Mouse (Mus musculus) lung, embryonic 14.5 days (tissue): ENCODE measurements around the gene Gm8094. TPM values are rescaled to one million over a fixed set of nuclear protein-coding genes. Genes with fewer than 3 reads are reported as not detected.
A peak's percentile ranks its signal among the peaks of the same experiment; 100 is the strongest.
"Not testable (repeated sequence)": the region's sequence is repeated elsewhere in the genome, so short reads cannot be mapped to it uniquely, and the experiment has no call there.

Source experiments
- ATAC-seq: fragments of 200-750 bp; cut with Nextera tagmentation; 2 replicates; pipeline ENCODE4 v1.8.0; 2017; ENCODE audit warnings: mild to moderate bottlenecking, moderate TSS enrichment, moderate library complexity; ENCODE audit not compliant: insufficient read depth
- DNase-seq: peaks from one replicate; pipeline ENCODE4 v3.0.0-alpha.2; 2015
- H3K27ac ChIP-seq: fragments of 300-500 bp; sonication (generic); 2 replicates; pipeline ENCODE4 v1.5.1; 2014; ENCODE audit warnings: low read depth, mild to moderate bottlenecking, moderate library complexity
- H3K27me3 ChIP-seq: fragments of 300-500 bp; sonication (generic); 2 replicates; pipeline ENCODE4 v1.6.1; 2014; ENCODE audit warnings: low read length, control low read depth; ENCODE audit not compliant: insufficient read depth
- H3K36me3 ChIP-seq: fragments of 300-500 bp; sonication (generic); 2 replicates; pipeline ENCODE4 v1.6.1; 2014; ENCODE audit warnings: control low read depth; ENCODE audit not compliant: insufficient read depth
- H3K4me1 ChIP-seq: fragments of 300-500 bp; sonication (generic); 2 replicates; pipeline ENCODE4 v1.6.1; 2014; ENCODE audit warnings: antibody characterized with exemption, control low read depth; ENCODE audit not compliant: insufficient read depth
- H3K4me2 ChIP-seq: fragments of 300-500 bp; sonication (generic); 2 replicates; pipeline ENCODE4 v1.6.1; 2014; ENCODE audit warnings: mild to moderate bottlenecking
- H3K4me3 ChIP-seq: fragments of 300-500 bp; sonication (generic); 2 replicates; pipeline ENCODE4 v1.5.1; 2014; ENCODE audit warnings: low read depth, low read length
- H3K9ac ChIP-seq: fragments of 300-500 bp; sonication (generic); 2 replicates; pipeline ENCODE4 v1.6.1; 2014
- H3K9me3 ChIP-seq: fragments of 300-500 bp; sonication (generic); 2 replicates; pipeline ENCODE4 v1.6.1; 2016; ENCODE audit warnings: low read depth, low read length, control low read depth
- WGBS: fragments of 180-500 bp; shearing (Covaris S2); extraction: QIAGEN DNeasy Blood & Tissue Kit; methylation state at CpG from one replicate; pipeline ENCODE4 v1.1.7; 2014; 5-methylcytosine and 5-hydroxymethylcytosine counted together
- polyA plus RNA-seq: library from polyadenylated mRNA; unstranded; fragments of >200 nt; fragmentation: Nextera tagmentation; extraction: Ambion mirVana; gene quantifications from 2 replicates; pipeline ENCODE4 v1.2.1, GENCODE M21; 2014

Gm8094 gene
- not detected in 2 replicates for polyA plus RNA-seq

GRCm38 (mm10) chr14:43076543-43076942 lies at the start of gene Gm8094:
TSS of gene Gm8094 (minus strand) at chr14:43076643.
- DNase-seq, H3K4me2 ChIP-seq: not testable (repeated sequence)
- 84% methylated on average over 2 of the region's 2 CpGs for WGBS

DNA sequence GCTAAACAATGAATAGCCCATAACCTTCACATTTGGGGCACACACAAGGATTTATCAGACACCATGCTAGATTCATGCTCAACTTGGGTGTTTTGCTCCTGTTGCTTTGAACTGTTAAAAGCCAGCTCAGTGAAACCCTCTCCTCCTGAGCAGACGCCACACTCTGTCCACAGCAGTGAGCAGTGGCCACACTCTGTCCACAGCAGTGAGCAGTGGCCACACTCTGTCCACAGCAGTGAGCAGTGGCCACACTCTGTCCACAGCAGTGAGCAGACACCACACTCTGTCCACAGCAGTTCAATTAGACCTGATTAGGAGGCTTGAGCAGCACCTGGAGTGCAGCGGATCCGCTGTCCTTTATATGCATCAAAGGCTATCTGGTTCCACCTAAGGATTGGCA lies 43.2 kb upstream of the Gm8094 start:
- not testable (repeated sequence) for H3K36me3 ChIP-seq, ATAC-seq, H3K9me3 ChIP-seq, H3K27me3 ChIP-seq, H3K4me3 ChIP-seq, H3K4me2 ChIP-seq, H3K4me1 ChIP-seq, H3K9ac ChIP-seq, DNase-seq, H3K27ac ChIP-seq
- WGBS = 70% methylated on average over 1 of the region's 3 CpGs

More at GRCm38 (mm10) chr14:43076543-43076942, at the start of gene Gm8094:
- H3K27ac ChIP-seq, H3K9ac ChIP-seq, H3K9me3 ChIP-seq, H3K4me1 ChIP-seq, ATAC-seq, H3K4me3 ChIP-seq, H3K27me3 ChIP-seq, H3K36me3 ChIP-seq: not testable (repeated sequence)

- H3K27me3 ChIP-seq, H3K27ac ChIP-seq, H3K9me3 ChIP-seq, H3K4me1 ChIP-seq, H3K9ac ChIP-seq, H3K4me2 ChIP-seq, ATAC-seq, DNase-seq, H3K36me3 ChIP-seq, H3K4me3 ChIP-seq: not testable (repeated sequence)
- WGBS = 70% methylated on average over 3 of the region's 3 CpGs
Observed at GRCm38 (mm10) chr14:43100301-43100700, 23.9 kb upstream of the Gm8094 start, which contains the start of gene Gm8104. TSS of gene Gm8104 (plus strand) at chr14:43100601.

GRCm38 (mm10) chr14:43089103-43089919 lies 12.9 kb upstream of the Gm8094 start:
- not testable (repeated sequence) for H3K4me1 ChIP-seq, H3K4me2 ChIP-seq, H3K9me3 ChIP-seq, H3K36me3 ChIP-seq, DNase-seq, H3K4me3 ChIP-seq, H3K9ac ChIP-seq, H3K27ac ChIP-seq, H3K27me3 ChIP-seq
- WGBS = 33% methylated on average over 1 of the region's 14 CpGs
- peak; percentile 54; the same call in 1 of the 2 replicates for ATAC-seq

- not testable (repeated sequence) for H3K27me3 ChIP-seq, H3K9me3 ChIP-seq, H3K36me3 ChIP-seq, ATAC-seq, H3K4me1 ChIP-seq, DNase-seq, H3K4me2 ChIP-seq, H3K4me3 ChIP-seq, H3K9ac ChIP-seq, H3K27ac ChIP-seq
- WGBS = 47% methylated on average over 1 of the region's 1 CpGs
Observed at GRCm38 (mm10) chr14:43084936-43085730, 8.7 kb upstream of the Gm8094 start.

DNA sequence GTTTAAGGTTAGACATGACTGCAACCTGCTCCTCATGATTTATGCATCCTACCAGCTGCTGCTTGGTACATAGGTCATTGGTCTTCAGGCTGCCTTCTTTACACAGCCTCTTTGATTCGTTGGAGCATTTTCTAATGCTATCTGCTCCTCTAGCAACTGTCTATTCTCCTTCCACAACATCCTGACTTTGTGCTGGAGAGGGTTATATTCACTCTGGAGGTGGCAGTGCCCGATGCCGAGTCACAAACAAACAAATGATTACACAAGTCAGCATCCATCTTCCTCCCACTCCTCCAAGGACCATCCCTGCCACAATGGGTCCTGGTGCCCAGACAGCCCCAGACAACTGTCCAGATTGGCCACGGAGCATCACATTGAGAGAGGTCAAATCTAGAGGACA lies 16.3 kb downstream of the Gm8094 start:
- H3K4me1 ChIP-seq, H3K4me2 ChIP-seq, H3K27ac ChIP-seq, H3K9me3 ChIP-seq, DNase-seq, ATAC-seq, H3K36me3 ChIP-seq, H3K4me3 ChIP-seq, H3K27me3 ChIP-seq, H3K9ac ChIP-seq: not testable (repeated sequence)
- 62% methylated on average over 4 of the region's 4 CpGs for WGBS

DNA sequence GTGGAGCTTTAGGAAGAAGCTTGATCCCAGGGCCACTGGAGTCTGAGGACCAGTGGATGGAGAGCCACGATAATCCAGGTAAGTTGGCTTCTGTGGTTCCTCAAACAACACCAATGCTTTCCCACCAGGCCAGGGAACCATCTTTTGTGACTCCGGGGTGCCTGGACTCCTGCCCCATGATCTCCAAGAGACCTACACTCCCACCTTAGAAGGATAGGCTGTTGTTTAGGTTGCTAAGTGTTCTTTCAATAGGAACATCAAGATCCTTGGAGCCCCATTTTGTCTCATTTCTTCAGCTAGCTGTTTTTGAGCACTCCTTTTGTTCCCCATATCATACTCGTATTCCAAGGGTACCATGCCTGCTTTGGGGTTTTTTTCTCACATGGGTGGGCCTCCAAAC lies 18.4 kb downstream of the Gm8094 start:
- not testable (repeated sequence) for H3K27ac ChIP-seq, H3K36me3 ChIP-seq, H3K4me2 ChIP-seq, H3K9ac ChIP-seq, H3K9me3 ChIP-seq, ATAC-seq, H3K4me1 ChIP-seq, DNase-seq, H3K4me3 ChIP-seq, H3K27me3 ChIP-seq
- WGBS = 84% methylated on average over 3 of the region's 3 CpGs

Other genes with a start within 250 kb of the Gm8094 start
- not detected in 2 replicates for gene Gm21977, start 223.2 kb downstream of the Gm8094 start, polyA plus RNA-seq
- gene Gm8082, start 83.0 kb downstream of the Gm8094 start, polyA plus RNA-seq = not detected in 2 replicates
- not detected in 2 replicates for gene Gm10376, start 61.0 kb downstream of the Gm8094 start, polyA plus RNA-seq
- gene Gm8104, start 24.0 kb upstream of the Gm8094 start, polyA plus RNA-seq = 0.12 TPM in 1 of 2 replicates, not detected in the other
- gene Gm7233, start 103.2 kb upstream of the Gm8094 start, polyA plus RNA-seq = 0.12 and 0.20 TPM in 2 replicates
- gene Gm8122, start 158.7 kb upstream of the Gm8094 start, polyA plus RNA-seq = not detected in 2 replicates
- 0.14 TPM in 1 of 2 replicates, not detected in the other for gene Gm8126, start 182.0 kb upstream of the Gm8094 start, polyA plus RNA-seq
- not detected in 2 replicates for gene Gm9732, start 198.4 kb upstream of the Gm8094 start, polyA plus RNA-seq
- gene Gm8127, start 217.2 kb upstream of the Gm8094 start, polyA plus RNA-seq = not detected in 2 replicates